ENCODE assay signal across 7 mouse cellular contexts in genomic region chr9:15493235-15493924, GRCm38 (mm10). TPM values are rescaled to one million over a fixed set of nuclear protein-coding genes. Genes with fewer than 3 reads are reported as not detected.
DNase-seq lines count a peak whose midpoint lies in the region; ATAC-seq and TF ChIP-seq lines count a peak whose summit lies in the region.

Gene Smco4 (plus strand): TSS chr9:15493432.

- peak within 1 kb of the TSS; percentile 43 for H3K4me3 ChIP-seq in cortical plate, adult 2 months (ENCODE audit: insufficient read depth, low read length)
- H3K4me3 ChIP-seq in intestine, embryonic 14.5 days (ENCODE audit: low read depth, low read length) = peak within 1 kb of the TSS; percentile 61
- H3K4me3 ChIP-seq in limb, embryonic 12.5 days (replicated peaks) = peak within 1 kb of the TSS; percentile 78
- peak within 1 kb of the TSS; percentile 83 for H3K4me3 ChIP-seq in midbrain, embryonic 12.5 days

- peak; percentile 87 for ATAC-seq in intestine, embryonic 14.5 days (replicated peaks; ENCODE audit: low FRiP score, low TSS enrichment, low read depth)
- ATAC-seq in limb, embryonic 12.5 days (ENCODE audit: insufficient number of reproducible peaks, insufficient read depth, low FRiP score, low TSS enrichment, low read depth) = peak; percentile 82
- peak; percentile 88 for ATAC-seq in midbrain, embryonic 12.5 days (ENCODE audit: low FRiP score, low read depth)

- no peak for TF ChIP-seq POLR2A in cortical plate, adult 2 months (IDR thresholded peaks at IDR 0.05; ENCODE audit: extremely low read depth, insufficient read depth, low read length)

- no peaks in the 10 kb centered on the region for H3K4me1 ChIP-seq in cortical plate, adult 2 months (ENCODE audit: control insufficient read depth, insufficient read depth, low read length)
- peaks cover 15% of the 10 kb centered on the region; the same call in 1 of the 2 replicates for H3K4me1 ChIP-seq in intestine, embryonic 14.5 days (replicated peaks; ENCODE audit: control insufficient read depth, insufficient read depth, low read length)
- H3K4me1 ChIP-seq in limb, embryonic 12.5 days (replicated peaks) = peaks cover 34% of the 10 kb centered on the region
- H3K4me1 ChIP-seq in midbrain, embryonic 12.5 days = peaks cover 29% of the 10 kb centered on the region

- 0 out of 2 replicates have a peak, but pooled peaks cover 3% of the 10 kb centered on the region for H3K27me3 ChIP-seq in intestine, embryonic 14.5 days (replicated peaks; ENCODE audit: control insufficient read depth, insufficient read depth, low read length)
- peaks cover 7% of the 10 kb centered on the region; the same call in 1 of the 2 replicates for H3K27me3 ChIP-seq in limb, embryonic 12.5 days
- H3K27me3 ChIP-seq in midbrain, embryonic 12.5 days = peaks cover 24% of the 10 kb centered on the region

- no peak within 1 kb of the TSS for H3K27ac ChIP-seq in cortical plate, adult 2 months (ENCODE audit: insufficient read depth, low read length)
- H3K27ac ChIP-seq in intestine, embryonic 14.5 days (ENCODE audit: low read depth) = peak within 1 kb of the TSS; percentile 69
- H3K27ac ChIP-seq in limb, embryonic 12.5 days = peak within 1 kb of the TSS; percentile 59
- peak within 1 kb of the TSS; percentile 46; the same call in 1 of the 2 replicates for H3K27ac ChIP-seq in midbrain, embryonic 12.5 days (replicated peaks)

- 1% methylated on average over 68 of the region's 101 CpGs for WGBS in intestine, embryonic 14.5 days
- WGBS in limb, embryonic 12.5 days = under 1% methylated on average over 97 of the region's 101 CpGs
- WGBS in midbrain, embryonic 12.5 days = under 1% methylated on average over 84 of the region's 101 CpGs

- peak; percentile 58 for DNase-seq in adrenal gland, adult 8-10 months
- DNase-seq in gastrocnemius, postnatal 4 days (ENCODE audit: low spot score in 2 of 2) = peak; percentile 56 to 73
- peak; percentile 86 for DNase-seq in intestine, embryonic 14.5 days (ENCODE audit: low spot score)
- DNase-seq in spleen, postnatal 10 days (ENCODE audit: low spot score in 2 of 2) = peak; percentile 46 to 67

- H3K36me3 ChIP-seq in intestine, embryonic 14.5 days (ENCODE audit: control insufficient read depth, insufficient read depth, low read length) = no peaks in the 10 kb centered on the region
- no peaks in the 10 kb centered on the region for H3K36me3 ChIP-seq in limb, embryonic 12.5 days
- H3K36me3 ChIP-seq in midbrain, embryonic 12.5 days = no peaks in the 10 kb centered on the region

- no peak for TF ChIP-seq CTCF in cortical plate, adult 2 months (IDR thresholded peaks at IDR 0.05; ENCODE audit: extremely low read depth, insufficient read depth, low read length)

- H3K4me2 ChIP-seq in intestine, embryonic 14.5 days (ENCODE audit: low read length) = peak within 1 kb of the TSS; percentile 72
- peak within 1 kb of the TSS; percentile 90 for H3K4me2 ChIP-seq in limb, embryonic 12.5 days
- peak within 1 kb of the TSS; percentile 96 for H3K4me2 ChIP-seq in midbrain, embryonic 12.5 days (replicated peaks)

- no peaks in the 10 kb centered on the region for H3K9me3 ChIP-seq in intestine, embryonic 14.5 days (ENCODE audit: control insufficient read depth, low read length)
- H3K9me3 ChIP-seq in limb, embryonic 12.5 days = no peaks in the 10 kb centered on the region
- H3K9me3 ChIP-seq in midbrain, embryonic 12.5 days = no peaks in the 10 kb centered on the region

- peak within 1 kb of the TSS; percentile 85 for H3K9ac ChIP-seq in intestine, embryonic 14.5 days (ENCODE audit: low read length)
- H3K9ac ChIP-seq in limb, embryonic 12.5 days (replicated peaks) = peak within 1 kb of the TSS; percentile 92
- H3K9ac ChIP-seq in midbrain, embryonic 12.5 days (replicated peaks) = peak within 1 kb of the TSS; percentile 83

RNA-seq across cellular contexts. Expression of gene Smco4, which starts in this region (rescaled TPM):
- total RNA-seq in adrenal gland, adult 8-10 months (2022) = 10 to 100 TPM; 26.9 to 37.0 (median 28.7) TPM
- 4.0 and 4.2 TPM in 2 replicates for polyA plus RNA-seq in cortical plate, adult 2 months (2012; rRNA removed)
- total RNA-seq in gastrocnemius, postnatal 4 days (2021) = 10 to 100 TPM; 18.9 to 20.3 TPM
- 5.6 and 7.3 TPM in 2 replicates for polyA plus RNA-seq in intestine, embryonic 14.5 days (2014; fragmentation: Nextera tagmentation; extraction: Ambion mirVana)
- polyA plus RNA-seq in limb, embryonic 12.5 days (2016; fragmentation: Nextera tagmentation; extraction: Ambion mirVana) = 2.0 and 3.1 TPM in 2 replicates
- polyA plus RNA-seq in midbrain, embryonic 12.5 days (2016; fragmentation: Nextera tagmentation; extraction: Ambion mirVana) = 0.79 and 1.6 TPM in 2 replicates
